Mouse (Mus musculus): ENCODE data around the gene Pold1. TPM values are rescaled to one million over a fixed set of nuclear protein-coding genes. Genes with fewer than 3 reads are reported as not detected.

Pold1 gene
- polyA plus RNA-seq, 1 experiment from 2014 or later, result 19.4 TPM

DNA sequence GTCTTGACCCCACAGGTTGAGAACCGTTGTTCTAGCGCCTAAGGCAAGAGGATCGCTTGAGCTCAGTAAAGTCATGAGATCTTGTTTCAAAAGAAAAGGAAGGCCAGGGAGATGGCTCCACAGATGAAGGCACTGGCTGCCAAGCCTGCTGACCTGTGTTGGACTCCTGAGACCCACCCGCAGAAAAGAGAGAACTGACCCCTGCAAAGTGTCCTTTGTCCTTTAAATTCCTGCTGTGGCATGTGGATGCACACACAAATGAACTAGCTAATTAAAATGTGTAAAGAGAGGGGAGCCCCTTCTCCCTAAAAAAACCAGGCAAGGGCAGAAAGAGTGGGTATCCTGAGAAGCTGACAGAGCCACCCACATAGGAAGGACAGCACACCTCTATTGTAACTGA is 23.2 kb upstream of the Pold1 start:
- Histone ChIP-seq H3K27ac (ENCODE audit: low read length) (no peak overlapping the region), H3K4me2 (ENCODE audit: low read length) (no peak overlapping the region), H3K9ac (ENCODE audit: low read depth, low read length) (no peak overlapping the region), H3K27me3 (ENCODE audit: control insufficient read depth, insufficient read depth, low read depth, low read length) (no peaks in the 10 kb centered on the region), H3K9me3 (replicated peaks; ENCODE audit: control insufficient read depth, low read length, poor library complexity, severe bottlenecking) (no peaks in the 10 kb centered on the region), H3K4me3 (ENCODE audit: low read depth, low read length) (no peak overlapping the region), H3K36me3 (ENCODE audit: control insufficient read depth, insufficient read depth, low read length) (no peaks in the 10 kb centered on the region), H3K4me1 (ENCODE audit: control insufficient read depth, insufficient read depth, low read length) (no peaks in the 10 kb centered on the region)
- 40% methylated on average over 4 of the region's 4 CpGs for WGBS
- ATAC-seq, result no peak

DNA sequence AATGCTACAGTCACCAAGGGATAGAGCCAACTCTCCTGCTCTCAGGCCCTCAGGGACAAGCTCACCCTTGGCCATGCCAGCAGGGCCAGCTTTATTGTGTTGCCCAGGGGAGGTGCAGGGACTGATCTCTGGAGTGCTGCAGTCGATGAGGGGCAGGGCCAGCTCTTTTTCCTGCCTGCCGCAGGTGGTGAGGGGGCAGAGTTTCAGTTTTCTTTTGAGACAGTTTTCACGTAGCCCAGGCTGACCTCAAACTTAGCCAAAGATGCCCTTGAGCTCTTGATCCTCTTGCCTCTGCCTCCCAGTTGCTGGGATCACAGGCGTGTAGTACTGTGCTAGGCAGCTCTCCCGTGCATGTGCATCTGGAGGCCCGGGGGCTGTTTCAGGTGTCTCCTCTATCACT is 22.3 kb upstream of the Pold1 start:
- WGBS, result 88% methylated on average over 6 of the region's 6 CpGs

DNA sequence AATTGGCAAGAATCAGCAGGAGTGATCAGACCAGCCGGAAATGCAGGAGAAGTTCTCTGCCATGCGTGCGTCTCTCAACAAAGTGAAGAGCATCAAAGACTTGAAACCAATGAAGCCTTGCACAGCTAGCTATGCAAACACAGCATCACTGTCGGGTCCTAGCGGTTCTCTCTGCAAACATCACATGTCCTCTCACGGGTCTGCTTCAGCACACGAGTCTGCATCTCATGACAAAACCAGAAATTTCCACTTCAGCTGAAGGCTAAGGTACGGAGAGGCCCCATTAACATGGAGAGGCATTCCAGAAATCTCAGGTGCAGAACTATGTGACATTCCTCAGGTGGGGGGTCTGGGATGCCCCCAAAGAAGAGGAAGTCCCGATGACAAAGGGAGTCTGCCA is 20.2 kb upstream of the Pold1 start:
- Histone ChIP-seq H3K27ac (ENCODE audit: low read length) (no peak overlapping the region), H3K36me3 (ENCODE audit: control insufficient read depth, insufficient read depth, low read length) (no peaks in the 10 kb centered on the region), H3K4me3 (ENCODE audit: low read depth, low read length) (no peak overlapping the region), H3K9me3 (replicated peaks; ENCODE audit: control insufficient read depth, low read length, poor library complexity, severe bottlenecking) (no peaks in the 10 kb centered on the region), H3K9ac (ENCODE audit: low read depth, low read length) (no peak overlapping the region), H3K27me3 (ENCODE audit: control insufficient read depth, insufficient read depth, low read depth, low read length) (no peaks in the 10 kb centered on the region), H3K4me1 (ENCODE audit: control insufficient read depth, insufficient read depth, low read length) (no peaks in the 10 kb centered on the region), H3K4me2 (ENCODE audit: low read length) (no peak overlapping the region)
- 72% methylated on average over 9 of the region's 9 CpGs for WGBS
- ATAC-seq, result no peak

More for the DNA sequence above, 22.3 kb upstream of the Pold1 start:
- H3K9me3 ChIP-seq (replicated peaks; ENCODE audit: control insufficient read depth, low read length, poor library complexity, severe bottlenecking), result no peaks in the 10 kb centered on the region
- no peak overlapping the region for H3K9ac ChIP-seq (ENCODE audit: low read depth, low read length)
- H3K27ac ChIP-seq (ENCODE audit: low read length), result no peak overlapping the region
- H3K4me1 ChIP-seq (ENCODE audit: control insufficient read depth, insufficient read depth, low read length), result no peaks in the 10 kb centered on the region
- no peak overlapping the region for H3K4me3 ChIP-seq (ENCODE audit: low read depth, low read length)
- H3K4me2 ChIP-seq (ENCODE audit: low read length), result no peak overlapping the region
- ATAC-seq, result no peak
- no peaks in the 10 kb centered on the region for H3K27me3 ChIP-seq (ENCODE audit: control insufficient read depth, insufficient read depth, low read depth, low read length)
- no peaks in the 10 kb centered on the region for H3K36me3 ChIP-seq (ENCODE audit: control insufficient read depth, insufficient read depth, low read length)

DNA sequence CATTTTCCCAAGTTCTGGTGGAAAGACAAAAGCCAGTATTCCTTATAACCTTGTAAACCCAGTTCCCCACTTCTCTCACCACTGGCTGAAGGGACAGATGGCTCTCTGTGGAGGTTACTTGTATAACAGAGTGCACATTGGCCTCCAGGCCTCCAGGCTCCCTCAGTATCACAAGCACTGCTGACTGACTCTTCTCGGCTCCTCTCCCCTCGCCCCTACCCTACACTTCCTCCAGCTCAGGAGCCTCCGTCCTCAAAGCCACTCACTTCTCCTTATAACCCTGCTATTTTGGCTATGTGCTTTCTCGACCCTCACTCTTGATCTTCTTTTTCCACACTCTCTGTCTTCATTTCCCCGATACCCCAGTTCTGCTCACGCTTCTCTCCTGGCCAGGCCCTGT is 16.8 kb upstream of the Pold1 start:
- ATAC-seq, result no peak
- Histone ChIP-seq H3K27ac (ENCODE audit: low read length) (no peak overlapping the region), H3K4me1 (ENCODE audit: control insufficient read depth, insufficient read depth, low read length) (no peaks in the 10 kb centered on the region), H3K4me3 (ENCODE audit: low read depth, low read length) (no peak overlapping the region), H3K4me2 (ENCODE audit: low read length) (no peak overlapping the region), H3K36me3 (ENCODE audit: control insufficient read depth, insufficient read depth, low read length) (no peaks in the 10 kb centered on the region), H3K9me3 (replicated peaks; ENCODE audit: control insufficient read depth, low read length, poor library complexity, severe bottlenecking) (no peaks in the 10 kb centered on the region), H3K27me3 (ENCODE audit: control insufficient read depth, insufficient read depth, low read depth, low read length) (no peaks in the 10 kb centered on the region), H3K9ac (ENCODE audit: low read depth, low read length) (no peak overlapping the region)
- 77% methylated on average over 6 of the region's 6 CpGs for WGBS

DNA sequence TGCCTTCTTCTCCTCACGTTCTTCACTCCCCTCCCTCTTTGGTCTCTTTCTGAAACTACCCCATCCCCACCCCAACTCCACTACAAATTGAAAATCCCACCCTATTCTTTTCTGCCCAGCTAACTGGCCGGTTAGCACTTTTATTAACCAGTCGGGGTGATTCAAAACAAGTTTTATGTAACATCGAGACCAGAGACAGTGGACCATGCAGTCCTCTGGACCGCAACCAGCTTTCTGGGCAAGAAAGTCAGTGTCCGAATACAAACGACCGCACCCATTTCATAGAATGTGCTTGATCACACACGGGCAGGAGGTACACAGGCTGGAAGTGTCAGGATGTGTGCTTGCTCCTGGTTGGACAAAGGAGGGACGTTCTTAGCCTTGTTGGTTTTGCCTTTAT is 15.8 kb upstream of the Pold1 start:
- H3K27ac ChIP-seq (ENCODE audit: low read length), result no peak overlapping the region
- no peak overlapping the region for H3K9ac ChIP-seq (ENCODE audit: low read depth, low read length)
- ATAC-seq, result no peak
- H3K36me3 ChIP-seq (ENCODE audit: control insufficient read depth, insufficient read depth, low read length), result no peaks in the 10 kb centered on the region
- no peak overlapping the region for H3K4me2 ChIP-seq (ENCODE audit: low read length)
- no peak overlapping the region for H3K4me3 ChIP-seq (ENCODE audit: low read depth, low read length)
- 81% methylated on average over 10 of the region's 10 CpGs for WGBS
- no peaks in the 10 kb centered on the region for H3K9me3 ChIP-seq (replicated peaks; ENCODE audit: control insufficient read depth, low read length, poor library complexity, severe bottlenecking)
- H3K4me1 ChIP-seq (ENCODE audit: control insufficient read depth, insufficient read depth, low read length), result no peaks in the 10 kb centered on the region
- H3K27me3 ChIP-seq (ENCODE audit: control insufficient read depth, insufficient read depth, low read depth, low read length), result no peaks in the 10 kb centered on the region

DNA sequence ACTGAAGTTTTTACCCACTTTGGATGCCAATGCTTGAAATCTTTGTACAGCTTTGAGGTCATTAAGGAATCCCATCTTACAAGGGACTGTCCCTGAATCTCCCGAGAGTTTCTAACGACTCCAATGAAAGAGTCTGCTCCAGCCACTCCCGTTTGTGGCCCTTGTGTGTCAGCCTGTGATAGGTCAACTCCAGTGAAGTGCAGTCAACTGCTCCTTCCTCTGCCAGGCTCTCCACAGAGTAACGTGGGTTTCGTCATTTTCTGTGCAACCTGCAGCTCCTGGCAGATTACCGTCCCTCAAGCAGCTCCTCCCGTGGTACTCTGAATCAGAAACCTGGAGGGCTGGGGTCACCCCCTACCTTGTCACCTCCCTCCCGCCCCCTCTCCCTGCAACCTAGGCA is 14.6 kb upstream of the Pold1 start:
- no peak overlapping the region for H3K4me2 ChIP-seq (ENCODE audit: low read length)
- H3K9ac ChIP-seq (ENCODE audit: low read depth, low read length), result no peak overlapping the region
- 57% methylated on average over 8 of the region's 8 CpGs for WGBS
- no peaks in the 10 kb centered on the region for H3K27me3 ChIP-seq (ENCODE audit: control insufficient read depth, insufficient read depth, low read depth, low read length)
- H3K4me1 ChIP-seq (ENCODE audit: control insufficient read depth, insufficient read depth, low read length), result no peaks in the 10 kb centered on the region
- no peaks in the 10 kb centered on the region for H3K36me3 ChIP-seq (ENCODE audit: control insufficient read depth, insufficient read depth, low read length)
- H3K4me3 ChIP-seq (ENCODE audit: low read depth, low read length), result no peak overlapping the region
- no peaks in the 10 kb centered on the region for H3K9me3 ChIP-seq (replicated peaks; ENCODE audit: control insufficient read depth, low read length, poor library complexity, severe bottlenecking)
- H3K27ac ChIP-seq (ENCODE audit: low read length), result no peak overlapping the region
- no peak for ATAC-seq

DNA sequence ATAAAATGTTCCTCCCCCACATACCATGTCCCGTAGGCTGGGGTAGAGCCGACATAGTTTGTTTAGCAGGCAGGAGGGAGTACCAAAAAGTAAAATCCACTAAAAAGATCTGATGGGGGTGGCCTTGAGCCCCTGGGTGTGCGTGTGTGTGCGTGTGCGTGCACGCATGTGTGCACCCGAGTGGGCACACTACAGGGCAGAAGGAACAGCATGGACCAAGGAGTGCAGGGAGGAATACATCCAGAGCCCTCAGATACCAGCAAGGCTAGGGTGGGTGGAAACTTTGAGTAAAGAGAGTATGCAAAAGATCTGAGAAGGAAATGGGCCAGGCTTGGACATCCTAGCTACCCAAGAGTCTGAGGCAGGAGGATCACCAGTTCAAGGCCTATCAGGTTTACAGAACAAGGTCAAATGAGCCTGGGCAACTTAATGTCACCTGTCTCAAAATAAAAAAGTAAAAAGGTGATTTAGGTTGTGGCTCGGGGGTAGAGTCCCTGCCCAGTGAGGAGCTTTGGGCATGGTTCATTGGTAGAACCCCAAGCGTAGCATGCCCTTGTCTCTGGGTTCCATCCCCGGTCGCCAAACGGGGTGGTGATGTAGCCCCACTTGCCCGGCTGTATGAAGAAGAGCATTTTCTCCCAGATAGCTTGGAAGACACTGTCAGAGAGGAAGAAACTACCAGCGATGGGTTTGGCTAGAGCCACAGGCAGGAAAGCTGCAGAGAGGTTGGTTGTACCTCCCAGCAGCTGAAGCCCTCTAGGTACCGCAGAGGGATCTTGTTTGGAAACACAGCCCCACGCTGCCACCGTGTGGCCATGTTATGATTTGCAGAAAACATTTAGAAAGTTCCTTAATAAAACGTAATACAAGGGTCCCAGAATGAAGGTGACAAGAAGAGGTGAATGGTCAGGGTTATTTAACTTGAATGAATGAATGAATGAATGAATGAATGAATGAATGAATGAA is 12.1 kb upstream of the Pold1 start:
- H3K9me3 ChIP-seq (replicated peaks; ENCODE audit: control insufficient read depth, low read length, poor library complexity, severe bottlenecking), result no peaks in the 10 kb centered on the region
- no peak overlapping the region for H3K4me2 ChIP-seq (ENCODE audit: low read length)
- no peaks in the 10 kb centered on the region for H3K4me1 ChIP-seq (ENCODE audit: control insufficient read depth, insufficient read depth, low read length)
- no peak overlapping the region for H3K9ac ChIP-seq (ENCODE audit: low read depth, low read length)
- no peak overlapping the region for H3K4me3 ChIP-seq (ENCODE audit: low read depth, low read length)
- H3K36me3 ChIP-seq (ENCODE audit: control insufficient read depth, insufficient read depth, low read length), result no peaks in the 10 kb centered on the region
- WGBS, result 52% methylated on average over 18 of the region's 18 CpGs
- H3K27ac ChIP-seq (ENCODE audit: low read length), result no peak overlapping the region
- H3K27me3 ChIP-seq (ENCODE audit: control insufficient read depth, insufficient read depth, low read depth, low read length), result peaks cover 6% of the 10 kb centered on the region; the same call in 1 of the 2 replicates
- peak; percentile 80; the same call in 1 of the 2 replicates for ATAC-seq

DNA sequence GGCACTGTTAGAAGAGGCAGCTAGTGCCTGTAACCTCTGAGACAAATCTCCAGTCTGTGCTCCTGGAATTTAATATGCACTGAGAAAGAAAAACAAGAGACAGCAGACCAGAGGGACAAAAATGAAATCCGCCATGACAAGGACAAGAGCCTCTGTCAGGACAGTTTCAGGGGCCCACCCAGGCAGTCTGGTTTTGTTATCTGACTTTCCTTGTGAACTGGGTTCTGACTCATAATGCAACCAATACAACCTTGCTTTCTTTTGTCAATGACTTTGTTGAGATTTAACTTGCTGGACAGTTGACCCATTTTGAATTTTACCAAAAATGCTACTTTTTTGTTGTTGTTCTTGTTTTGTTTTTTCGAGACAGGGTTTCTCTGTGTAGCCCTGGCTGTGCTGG is 9.0 kb upstream of the Pold1 start:
- no peaks in the 10 kb centered on the region for H3K9me3 ChIP-seq (replicated peaks; ENCODE audit: control insufficient read depth, low read length, poor library complexity, severe bottlenecking)
- 0 out of 2 replicates have a peak overlapping the region, but pooled peaks have one; percentile 7 for H3K9ac ChIP-seq (ENCODE audit: low read depth, low read length)
- H3K4me1 ChIP-seq (ENCODE audit: control insufficient read depth, insufficient read depth, low read length), result peaks cover 11% of the 10 kb centered on the region
- H3K27me3 ChIP-seq (ENCODE audit: control insufficient read depth, insufficient read depth, low read depth, low read length), result peaks cover 6% of the 10 kb centered on the region; the same call in 1 of the 2 replicates
- H3K4me3 ChIP-seq (ENCODE audit: low read depth, low read length), result no peak overlapping the region
- H3K36me3 ChIP-seq (ENCODE audit: control insufficient read depth, insufficient read depth, low read length), result no peaks in the 10 kb centered on the region
- no peak overlapping the region for H3K4me2 ChIP-seq (ENCODE audit: low read length)
- ATAC-seq, result no peak
- H3K27ac ChIP-seq (ENCODE audit: low read length), result no peak overlapping the region
- 71% methylated on average over 2 of the region's 2 CpGs for WGBS

DNA sequence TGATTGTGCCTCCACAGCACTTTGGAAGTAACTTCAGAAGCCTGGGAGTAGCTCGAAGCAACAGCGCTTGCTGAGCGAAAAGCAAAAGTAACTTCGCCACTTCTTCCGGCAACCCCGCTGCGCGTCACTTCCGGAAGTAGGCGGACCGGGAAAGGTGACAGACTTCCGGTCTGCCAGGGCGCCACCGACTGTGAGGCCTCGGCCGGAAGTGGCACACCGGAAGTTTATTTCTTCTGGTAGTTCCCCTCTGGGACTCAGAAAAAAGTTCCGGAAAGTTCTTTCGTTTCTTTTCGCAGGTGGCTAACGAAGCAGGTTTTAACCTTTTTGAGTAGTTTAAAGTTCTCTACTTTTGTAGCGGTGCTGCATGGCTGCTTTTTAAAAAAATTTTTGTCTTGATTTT is 5.2 kb upstream of the Pold1 start, which contains the start of gene Nr1h2:
Gene Nr1h2 (minus strand): TSS at position 126 of the 400 bp plus-strand sequence.
- Histone ChIP-seq H3K36me3 (ENCODE audit: control insufficient read depth, insufficient read depth, low read length) (peaks cover 4% of the 10 kb centered on the region; the same call in 1 of the 2 replicates), H3K27me3 (ENCODE audit: control insufficient read depth, insufficient read depth, low read depth, low read length) (peaks cover 6% of the 10 kb centered on the region; the same call in 1 of the 2 replicates), H3K4me3 (ENCODE audit: low read depth, low read length) (peak within 1 kb of the TSS; percentile 82), H3K27ac (ENCODE audit: low read length) (peak within 1 kb of the TSS; percentile 85), H3K4me1 (ENCODE audit: control insufficient read depth, insufficient read depth, low read length) (peaks cover 13% of the 10 kb centered on the region), H3K4me2 (ENCODE audit: low read length) (peak within 1 kb of the TSS; percentile 90), H3K9ac (ENCODE audit: low read depth, low read length) (peak within 1 kb of the TSS; percentile 55), H3K9me3 (replicated peaks; ENCODE audit: control insufficient read depth, low read length, poor library complexity, severe bottlenecking) (no peaks in the 10 kb centered on the region)
- WGBS, result 0% methylated on average over 22 of the region's 22 CpGs
- peak; percentile 84 for ATAC-seq
